Mouse (Mus musculus) frontal cortex, adult (tissue): ENCODE results near the gene Cyp4f39.

Experiments used
- ATAC-seq: cut with Nextera tagmentation; 2 replicates; pipeline ENCODE4 v1.9.2; 2017; ENCODE audit warnings: mild to moderate bottlenecking, moderate library complexity, mixed read lengths; ENCODE audit not compliant: low TSS enrichment

Gene Cyp4f39

DNA sequence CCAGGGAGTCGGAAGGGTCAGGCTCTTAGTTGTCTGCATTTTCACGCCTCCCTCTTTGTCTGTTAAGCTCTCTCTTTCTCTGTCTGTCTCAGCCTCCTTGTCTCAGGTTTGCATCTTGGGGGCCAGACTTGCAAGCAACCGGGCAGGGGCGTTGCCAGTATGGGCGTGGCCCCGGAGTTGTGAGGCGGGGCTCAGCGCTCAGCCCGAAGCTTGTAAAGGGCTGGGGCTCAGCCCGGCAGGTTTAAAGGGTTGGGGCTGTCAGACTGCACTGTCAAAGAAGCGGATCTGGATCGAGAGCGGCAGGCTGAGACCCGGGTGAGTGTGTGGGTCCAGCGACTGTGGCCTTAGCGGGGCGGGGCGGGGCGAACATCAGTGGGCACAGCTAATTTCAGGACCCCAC, at the start of gene Cyp4f39:
Cyp4f39 (plus strand) TSS at position 242 of the 400 bp plus-strand sequence.
- no peak for ATAC-seq

- ATAC-seq: no peak
Measured at GRCm38 (mm10) chr17:32402779-32403157, 49.8 kb upstream of the Cyp4f39 start.

- ATAC-seq: no peak
Measured at GRCm38 (mm10) chr17:32403417-32403816, 49.1 kb upstream of the Cyp4f39 start, which contains the start of gene Rasal3. Gene Rasal3 (minus strand): TSS chr17:32403583.

DNA sequence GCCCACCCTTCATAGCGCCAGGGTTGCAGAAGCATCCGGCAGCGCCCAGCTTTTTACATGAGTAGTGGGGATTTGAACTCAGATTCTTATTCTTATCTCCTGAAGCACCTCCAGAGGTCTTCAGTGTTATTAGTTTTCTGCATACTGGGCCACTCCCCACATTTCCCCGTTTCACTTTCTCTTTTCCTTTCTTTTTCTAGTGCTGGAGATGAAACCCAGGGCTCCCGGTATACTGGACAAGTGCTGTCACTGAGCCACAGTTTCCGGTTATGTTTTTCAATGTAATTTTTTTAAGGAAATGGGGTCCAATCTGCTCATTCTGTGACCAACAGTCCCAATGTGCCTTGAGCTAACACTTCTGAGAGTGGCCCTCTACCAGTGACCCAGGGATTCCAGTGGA, 40.6 kb upstream of the Cyp4f39 start:
- ATAC-seq: no peak

DNA sequence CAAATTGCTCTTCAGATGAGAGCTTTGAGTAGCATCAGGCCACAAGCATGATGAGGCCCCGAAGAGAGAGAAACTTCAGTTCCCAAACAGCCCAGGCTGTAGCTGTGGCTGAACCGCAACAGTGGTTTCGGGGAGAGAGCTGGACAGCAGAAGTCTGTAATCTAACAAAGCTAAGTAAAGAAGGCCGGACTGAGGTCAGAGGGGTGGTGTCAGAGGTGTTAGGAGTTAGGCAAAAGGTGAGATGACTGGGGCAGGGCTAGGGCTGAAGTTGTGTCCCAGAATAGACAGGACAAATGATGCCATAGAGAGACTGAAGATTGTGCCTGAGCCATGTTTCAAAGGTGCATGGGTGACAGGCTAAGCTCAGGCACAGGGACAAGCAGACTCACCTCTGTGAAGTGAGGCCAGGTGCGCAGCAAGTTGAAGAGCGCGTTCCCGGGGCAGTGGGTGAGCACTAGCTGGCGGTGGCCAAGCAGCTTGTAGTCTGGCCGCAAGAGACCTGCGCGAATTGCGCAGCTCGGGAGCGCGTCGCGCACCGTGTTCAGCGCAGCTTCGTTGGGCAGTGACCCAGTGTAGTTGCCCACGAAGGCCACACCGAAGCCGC, 37.0 kb upstream of the Cyp4f39 start:
- ATAC-seq: no peak

DNA sequence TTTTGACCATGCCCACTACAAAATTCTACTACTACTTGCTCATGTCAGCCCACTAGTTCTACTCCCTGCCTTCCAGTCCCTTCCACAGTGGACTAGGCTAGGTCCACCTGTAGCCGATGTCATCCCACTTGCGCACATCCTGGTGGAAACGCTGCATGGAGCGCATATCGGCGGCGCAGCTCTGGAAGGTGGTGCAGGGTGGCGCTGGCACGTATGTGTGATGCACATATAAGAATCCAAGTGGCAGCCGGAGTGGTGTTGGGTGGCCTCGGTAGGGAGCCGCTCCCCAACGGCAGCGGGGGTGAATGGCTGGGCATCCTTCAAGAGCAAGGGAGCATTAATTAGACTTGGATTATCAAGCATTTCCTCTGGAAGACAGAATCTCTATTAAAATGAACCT, 35.8 kb upstream of the Cyp4f39 start:
- ATAC-seq: no peak

GRCm38 (mm10) chr17:32419989-32420388, 32.5 kb upstream of the Cyp4f39 start:
- ATAC-seq: no peak

- ATAC-seq: no peak
Measured at GRCm38 (mm10) chr17:32420781-32421180, 31.7 kb upstream of the Cyp4f39 start.

DNA sequence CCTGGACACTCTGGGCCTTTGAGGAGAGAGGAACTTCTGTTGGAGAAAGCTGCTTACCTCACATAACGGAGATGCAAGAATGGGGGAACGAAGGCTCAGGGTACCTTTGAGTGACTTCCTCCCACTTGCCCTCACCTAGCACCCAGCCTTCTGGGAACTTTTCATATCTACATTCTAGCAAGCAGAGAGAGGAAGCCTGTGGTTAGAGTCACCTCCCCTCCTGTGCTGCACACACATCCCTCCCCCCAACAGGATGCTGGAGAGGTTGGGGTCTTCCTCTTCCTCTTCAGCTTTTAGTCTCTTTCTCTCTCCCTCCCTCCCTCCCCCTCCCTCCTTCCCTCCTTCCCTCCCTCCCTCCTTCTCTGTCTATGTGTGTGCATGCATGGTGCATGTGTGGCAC, 28.5 kb upstream of the Cyp4f39 start, which contains the start of gene Pglyrp2:
Pglyrp2 (minus strand) TSS at position 134 of the 400 bp plus-strand sequence.
- no peak for ATAC-seq

DNA sequence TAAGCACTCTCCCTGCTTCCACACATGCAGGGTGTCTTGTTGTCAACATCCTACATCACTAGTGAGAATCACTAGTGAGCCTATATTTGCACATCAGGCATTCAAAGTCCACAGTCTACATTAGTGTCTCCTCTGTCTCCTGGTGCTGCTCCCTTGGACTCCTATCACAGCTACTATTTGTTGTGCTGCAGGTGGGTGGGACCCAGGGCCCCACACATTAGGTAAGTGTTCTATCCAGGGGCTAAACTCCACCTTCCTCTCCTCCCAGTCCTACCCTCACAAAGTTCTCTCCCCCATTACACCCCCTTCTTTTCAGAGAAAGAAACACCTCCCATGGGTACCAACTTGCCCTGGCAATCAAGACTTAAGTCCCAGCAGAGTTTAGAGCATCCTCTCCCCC, 25.9 kb upstream of the Cyp4f39 start:
- no peak for ATAC-seq

GRCm38 (mm10) chr17:32431972-32432371, 20.6 kb upstream of the Cyp4f39 start:
- no peak for ATAC-seq

DNA sequence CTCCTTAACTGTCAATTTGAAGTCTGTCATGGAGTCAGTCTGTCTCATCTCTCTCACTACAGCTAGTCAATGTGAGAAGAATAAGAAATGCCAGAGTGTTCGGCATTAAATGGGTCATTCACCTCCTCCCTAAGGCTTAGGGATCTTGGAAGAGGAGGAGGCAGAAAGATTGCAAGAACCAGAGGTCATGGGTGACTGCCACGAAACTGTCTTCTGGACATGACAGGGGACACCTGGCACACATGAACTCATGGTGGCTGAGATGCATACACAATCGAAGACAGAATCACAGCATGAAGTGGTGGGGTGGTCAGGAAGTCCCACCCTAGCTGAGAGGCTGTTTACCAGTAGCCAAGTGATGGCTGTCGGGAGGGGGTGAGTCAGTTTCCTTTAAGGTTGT, 18.2 kb upstream of the Cyp4f39 start:
- ATAC-seq: no peak

DNA sequence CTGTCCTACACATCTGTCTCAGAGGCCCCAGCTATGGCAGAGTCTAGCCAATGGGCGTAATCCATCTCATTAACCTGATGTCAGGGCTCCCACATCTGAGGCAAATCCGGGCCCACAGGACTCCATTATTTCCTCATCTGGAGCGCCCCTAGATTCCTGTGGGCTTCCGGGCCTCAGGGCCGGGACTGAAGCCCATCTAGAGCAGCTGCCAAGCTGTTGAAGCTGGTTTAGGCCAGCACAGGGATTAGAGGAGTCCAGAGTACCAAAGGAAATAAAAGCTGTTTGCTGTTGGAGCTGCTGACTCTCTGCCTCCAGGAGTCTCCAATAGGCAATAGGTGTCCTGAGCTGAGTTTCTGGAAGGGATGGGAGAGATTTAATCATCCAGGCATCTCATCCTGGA, 17.4 kb upstream of the Cyp4f39 start:
- no peak for ATAC-seq

DNA sequence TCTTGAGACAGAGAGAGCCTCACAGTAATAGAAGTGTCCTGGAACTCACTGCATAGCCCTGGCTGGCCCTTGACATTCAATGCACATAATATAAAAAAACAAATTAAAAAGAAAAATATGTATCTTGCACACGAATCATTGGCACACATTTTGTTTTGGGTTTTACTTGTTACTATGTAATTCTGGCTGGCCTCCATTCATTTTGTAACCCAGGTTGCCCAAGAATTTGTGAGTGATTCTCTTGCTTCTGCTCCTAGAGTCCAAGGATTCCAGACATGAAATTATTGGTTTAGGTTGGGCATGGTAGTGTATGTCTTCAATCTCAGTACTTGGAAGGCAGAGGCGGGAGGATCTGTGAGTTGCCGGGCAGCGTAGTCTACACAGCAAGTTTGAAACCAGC, 15.4 kb upstream of the Cyp4f39 start:
- no peak for ATAC-seq

GRCm38 (mm10) chr17:32443245-32443644, 9.3 kb upstream of the Cyp4f39 start:
- ATAC-seq: no peak

GRCm38 (mm10) chr17:32445016-32445415, 7.5 kb upstream of the Cyp4f39 start:
- no peak for ATAC-seq

DNA sequence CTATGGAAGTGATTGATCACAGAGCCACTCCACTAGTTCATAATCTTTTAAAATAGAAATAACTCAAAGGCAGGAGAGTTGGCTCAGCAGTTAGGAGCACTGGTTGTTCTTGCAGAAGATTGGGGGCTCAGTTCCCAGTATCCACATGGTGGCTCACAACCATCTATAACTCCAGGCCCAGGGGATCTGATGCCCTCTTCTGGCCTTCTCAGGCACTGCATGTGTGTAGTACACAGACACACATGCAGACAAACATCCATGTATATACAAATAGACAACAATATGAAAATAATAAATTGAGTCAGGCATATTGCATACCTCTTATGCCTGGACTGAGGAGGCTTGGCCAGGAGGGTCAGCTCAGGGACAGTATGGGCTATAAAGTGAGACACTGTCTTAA, 5.3 kb upstream of the Cyp4f39 start:
- ATAC-seq: no peak

DNA sequence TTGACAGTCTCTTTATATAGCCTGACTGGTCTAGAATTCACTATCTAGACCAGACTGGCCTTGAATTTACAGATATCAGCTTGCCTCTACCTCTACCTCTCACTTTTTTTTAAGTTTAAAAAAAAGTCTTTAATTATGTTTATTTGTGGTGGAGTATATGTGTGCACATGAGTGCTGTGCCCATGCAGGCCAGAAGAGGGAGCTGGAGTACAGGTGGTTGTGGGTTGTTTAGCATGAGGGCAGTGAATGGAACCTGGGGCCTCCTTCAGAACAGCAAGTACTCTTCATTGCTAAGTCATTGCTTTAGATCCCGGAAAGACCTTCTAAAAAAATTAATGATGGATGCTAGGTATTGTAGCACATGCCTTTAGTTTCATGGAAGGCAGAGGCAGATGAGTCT, 3.5 kb upstream of the Cyp4f39 start:
- no peak for ATAC-seq

DNA sequence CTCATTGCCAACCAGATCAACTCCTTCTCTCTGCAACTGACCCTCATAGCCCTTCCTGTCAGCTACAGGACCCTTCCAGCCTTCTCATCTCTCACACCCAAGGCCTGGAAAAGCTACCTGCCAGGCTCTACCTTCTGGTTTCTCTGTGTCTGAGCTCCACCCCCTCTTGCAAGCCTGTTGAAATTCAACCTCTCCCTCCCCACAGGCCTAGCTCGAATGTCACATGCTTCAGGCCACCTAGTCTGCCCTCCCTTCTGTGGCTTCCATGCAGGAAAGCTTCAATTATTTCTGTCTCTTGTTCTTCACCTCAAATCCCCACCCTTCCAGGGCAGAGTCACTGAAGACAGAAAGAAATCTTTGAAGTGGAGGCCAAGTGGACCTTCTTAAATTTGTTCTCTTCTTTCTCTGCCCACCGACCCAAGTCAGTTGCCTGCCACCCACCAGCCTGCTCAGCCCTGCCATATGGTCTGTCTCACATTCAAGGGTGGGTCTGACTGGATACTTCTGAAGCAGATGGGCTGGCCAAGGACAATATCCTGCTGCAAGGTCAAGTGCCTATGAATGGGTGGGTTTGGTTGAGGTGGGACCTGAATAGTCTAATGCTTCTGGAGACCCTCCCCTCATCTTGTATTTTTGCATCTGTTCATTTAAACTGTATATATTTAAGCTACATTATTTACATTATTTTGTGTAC, 1.5 kb upstream of the Cyp4f39 start:
- ATAC-seq: no peak

DNA sequence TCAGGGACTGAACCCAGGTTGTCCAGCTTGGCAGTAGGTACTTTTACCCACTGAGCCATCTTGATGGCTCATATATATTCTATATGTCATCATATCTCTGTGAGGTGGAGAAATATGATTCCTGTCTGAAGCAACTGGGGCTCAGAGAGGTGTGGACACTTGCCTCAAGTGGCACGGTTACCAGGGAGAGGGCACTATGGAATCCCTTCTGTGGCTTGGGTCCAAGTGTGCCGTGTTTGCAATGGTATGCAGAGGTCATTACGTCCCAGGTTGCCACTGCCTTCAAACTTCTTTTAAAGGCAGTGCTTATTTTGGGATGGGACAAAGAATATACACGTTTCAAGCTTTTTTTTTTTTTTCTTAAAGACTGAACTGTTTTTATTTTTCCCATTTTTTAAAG, 1.7 kb downstream of the Cyp4f39 start:
- no peak for ATAC-seq

GRCm38 (mm10) chr17:32454997-32455396, 2.5 kb downstream of the Cyp4f39 start:
- no peak for ATAC-seq

DNA sequence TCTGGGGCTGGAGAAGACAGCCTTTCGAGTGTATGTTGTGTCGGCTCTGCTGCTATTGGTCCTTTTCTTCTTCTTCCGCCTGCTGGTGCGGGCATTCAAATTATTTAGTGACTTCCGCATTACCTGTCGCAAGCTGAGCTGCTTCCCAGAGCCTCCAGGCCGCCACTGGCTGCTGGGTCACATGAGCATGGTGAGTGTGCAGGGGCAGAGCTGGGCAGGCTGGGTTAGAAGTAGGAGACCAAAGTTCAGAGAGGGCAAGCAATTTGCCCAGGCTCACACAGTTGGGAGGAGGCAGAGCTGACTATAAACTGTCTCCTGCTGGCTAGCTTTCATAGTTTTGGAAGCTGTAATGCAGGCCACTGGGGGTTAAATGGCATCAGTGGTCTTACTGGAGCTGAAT, 16.0 kb downstream of the Cyp4f39 start:
- ATAC-seq: no peak

DNA sequence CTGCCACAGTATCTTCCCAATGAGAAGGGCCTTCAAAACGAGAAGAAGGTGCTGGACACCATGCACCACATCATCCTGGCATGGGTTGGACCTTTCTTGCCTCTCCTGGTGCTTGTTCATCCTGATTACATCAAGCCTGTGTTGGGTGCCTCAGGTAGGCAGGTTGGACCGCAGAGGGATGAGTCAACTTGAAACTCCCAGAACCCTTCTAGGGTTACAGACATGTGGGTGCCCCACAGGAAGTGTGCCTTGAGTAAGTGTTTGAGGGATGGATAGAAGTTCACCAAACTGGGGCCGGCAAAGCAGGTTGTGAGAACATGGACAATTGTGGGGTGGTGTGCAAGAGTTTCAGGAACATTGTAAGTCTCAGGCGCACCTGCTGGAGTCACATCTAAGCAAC, 18.3 kb downstream of the Cyp4f39 start:
- no peak for ATAC-seq

DNA sequence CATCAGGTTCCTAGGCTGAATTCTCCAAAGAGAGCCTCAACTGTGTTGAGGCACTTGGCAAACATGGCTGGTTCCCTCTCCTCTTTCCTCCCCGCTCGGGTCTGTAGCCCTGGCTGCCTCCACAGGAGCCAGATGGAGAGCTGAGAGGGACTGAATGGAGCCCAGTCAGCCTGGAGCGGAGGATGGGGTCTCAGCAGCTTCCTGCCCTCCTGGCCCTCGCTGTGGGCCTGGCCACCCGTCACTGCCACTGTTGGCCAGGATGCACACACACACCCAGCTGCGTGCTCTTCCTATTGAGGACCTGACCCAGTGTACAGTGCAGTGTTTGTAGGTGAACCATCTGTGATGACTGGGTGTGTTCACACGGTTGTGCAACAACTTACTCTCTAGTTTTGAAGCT, 19.7 kb downstream of the Cyp4f39 start:
- ATAC-seq: no peak
